Mouse (Mus musculus) MEL (cell line): ENCODE results near the gene Gtf2h1. TPM values are rescaled to one million over a fixed set of nuclear protein-coding genes. Genes with fewer than 3 reads are reported as not detected.

Experiments used
- DNase-seq: peaks from one replicate; pipeline ENCODE4 v3.0.0; 2011; ENCODE audit warnings: low read depth, low spot score
- H3K27ac ChIP-seq: 2 replicates; pipeline ENCODE4 v1.5.1; 2012; ENCODE audit warnings: low read depth, mild to moderate bottlenecking, control low read depth, low read length, moderate library complexity; ENCODE audit not compliant: control insufficient read depth
- H3K27me3 ChIP-seq, 2 experiments: fragments of 150-350 bp in 1 of 2; sonication (generic) in 1 of 2; 2 replicates each; pipeline ENCODE4 v1.6.1; 2012; ENCODE audit warnings: low read length in 2 of 2, mild to moderate bottlenecking in 2 of 2, improper control_type of control experiment in 1 of 2, moderate library complexity in 1 of 2; ENCODE audit not compliant: insufficient read depth in 2 of 2, control insufficient read depth in 1 of 2
- H3K36me3 ChIP-seq, 2 experiments: 2 replicates each; pipeline ENCODE4 v1.6.1; 2012 to 2014; ENCODE audit warnings: low read length in 2 of 2, improper control_type of control experiment in 1 of 2, inconsistent platforms in 1 of 2, mild to moderate bottlenecking in 1 of 2; ENCODE audit not compliant: insufficient read depth in 2 of 2, control insufficient read depth in 1 of 2
- H3K4me1 ChIP-seq, 2 experiments: fragments of 150-350 bp in 1 of 2; sonication (generic) in 1 of 2; 2 replicates each; pipeline ENCODE4 v1.6.1; 2012; ENCODE audit warnings: low read length in 2 of 2, improper control_type of control experiment in 1 of 2, mild to moderate bottlenecking in 1 of 2; ENCODE audit not compliant: insufficient read depth in 2 of 2, control insufficient read depth in 1 of 2
- H3K4me3 ChIP-seq, 2 experiments: fragments of 150-350 bp in 1 of 2; sonication (generic) in 1 of 2; 2 replicates each; pipeline ENCODE4 v1.5.1; 2012; ENCODE audit warnings: low read depth in 2 of 2, low read length in 2 of 2, mild to moderate bottlenecking in 2 of 2, moderate library complexity in 2 of 2, control low read depth in 1 of 2, improper control_type of control experiment in 1 of 2; ENCODE audit not compliant: control insufficient read depth in 1 of 2, insufficient read depth in 1 of 2
- H3K79me2 ChIP-seq: 2 replicates; pipeline ENCODE4 v1.6.1; 2012; ENCODE audit warnings: mild to moderate bottlenecking, low read length, moderate library complexity; ENCODE audit not compliant: control insufficient read depth, poor library complexity, insufficient read depth
- H3K9ac ChIP-seq: 2 replicates; pipeline ENCODE4 v1.6.1; 2012; ENCODE audit warnings: low read depth, mild to moderate bottlenecking, control low read depth, low read length, moderate library complexity; ENCODE audit not compliant: control insufficient read depth, poor library complexity, severe bottlenecking
- H3K9me3 ChIP-seq: fragments of 150-350 bp; sonication (generic); replicated peaks from 2 replicates; pipeline ENCODE4 v1.6.1; 2012; ENCODE audit warnings: mild to moderate bottlenecking, low read length, improper control_type of control experiment, moderate library complexity; ENCODE audit not compliant: insufficient read depth
- CHD2 ChIP-seq: IDR thresholded peaks from 2 replicates; pipeline ENCODE4 v1.6.1; 2011; ENCODE audit warnings: low read length, improper control_type of control experiment
- EP300 ChIP-seq, 2 experiments: IDR thresholded peaks; 2 replicates each; pipeline ENCODE4 v1.6.1; 2011; ENCODE audit warnings: improper control_type of control experiment in 2 of 2, low read length in 2 of 2, low read depth in 1 of 2, mild to moderate bottlenecking in 1 of 2
- GABPA ChIP-seq: IDR thresholded peaks from 2 replicates; pipeline ENCODE4 v1.6.1; 2012; ENCODE audit warnings: low read depth, mild to moderate bottlenecking, inconsistent platforms, low read length, improper control_type of control experiment, moderate library complexity
- GATA1 ChIP-seq: IDR thresholded peaks from 2 replicates; pipeline ENCODE4 v1.6.1; 2011; ENCODE audit warnings: low read depth, low read length, improper control_type of control experiment
- MAZ ChIP-seq: IDR thresholded peaks from 2 replicates; pipeline ENCODE4 v1.6.1; 2012; ENCODE audit warnings: low read depth, mild to moderate bottlenecking, inconsistent platforms, low read length, improper control_type of control experiment
- NRF1 ChIP-seq: IDR thresholded peaks from 2 replicates; pipeline ENCODE4 v1.6.1; 2014; ENCODE audit warnings: low read depth, mild to moderate bottlenecking, inconsistent platforms, low read length, improper control_type of control experiment, moderate library complexity; ENCODE audit not compliant: poor library complexity, insufficient read depth, severe bottlenecking
- POLR2AphosphoS2 ChIP-seq: IDR thresholded peaks from 2 replicates; pipeline ENCODE4 v1.6.1; 2011; ENCODE audit warnings: low read length, improper control_type of control experiment
- SMC3 ChIP-seq: IDR thresholded peaks from 2 replicates; pipeline ENCODE4 v1.6.1; 2011; ENCODE audit warnings: low read depth, low read length, improper control_type of control experiment
- TBP ChIP-seq: IDR thresholded peaks from 2 replicates; pipeline ENCODE4 v1.8.0; 2011; ENCODE audit warnings: low read depth, low read length, improper control_type of control experiment
- USF2 ChIP-seq, 2 experiments: IDR thresholded peaks; 2 replicates each; pipeline ENCODE4 v1.6.1; 2011 to 2012; ENCODE audit warnings: improper control_type of control experiment in 2 of 2, low read length in 2 of 2, borderline replicate concordance in 1 of 2, inconsistent platforms in 1 of 2, low read depth in 1 of 2, mild to moderate bottlenecking in 1 of 2; ENCODE audit not compliant: insufficient read depth in 1 of 2
- ZMIZ1 ChIP-seq: IDR thresholded peaks from 2 replicates; pipeline ENCODE4 v1.6.1; 2012; ENCODE audit warnings: low read depth, mild to moderate bottlenecking, inconsistent platforms, low read length, improper control_type of control experiment, moderate library complexity
- polyA plus RNA-seq, 2 experiments: library from polyadenylated mRNA; stranded (reverse) in 1 of 2; unstranded in 1 of 2; fragments of >175 nt in 1 of 2; fragments of >200 nt in 1 of 2; gene quantifications; 2 replicates each; pipeline versions ENCODE4 v1.2.1 to v1.2.4; 2012; ENCODE audit warnings: low replicate concordance in 2 of 2, low read depth in 1 of 2; ENCODE audit not compliant: insufficient read length in 2 of 2, insufficient read depth in 1 of 2, missing spikeins in 1 of 2
- total RNA-seq: library from RNA; depleted of rRNA; stranded (reverse); fragments of 300-350 nt; gene quantifications from 2 replicates; pipeline ENCODE4 v1.2.3, GENCODE M21; 2012

Gene Gtf2h1
- total and polyA plus RNA-seq, 3 experiments: 105 to 142 TPM; not detected in 1

GRCm38 (mm10) chr7:46751490-46751889 lies 44.4 kb upstream of the Gtf2h1 start, which contains the start of gene Saa2:
Gene Saa2, plus strand, starts transcription at chr7:46751790.
- peaks cover 9 to 13% of the 10 kb centered on the region in 2 experiments for H3K27me3 ChIP-seq
- H3K79me2 ChIP-seq: no peaks in the 10 kb centered on the region
- no peaks in the 10 kb centered on the region for H3K9me3 ChIP-seq
- no peak within 1 kb of the TSS for H3K4me3 ChIP-seq
- no peak for TF ChIP-seq USF2 (IDR thresholded peaks at IDR 0.05; ENCODE audit: borderline replicate concordance in 1 of 2, insufficient read depth in 1 of 2, low read depth in 1 of 2, low read length in 2 of 2)
- TF ChIP-seq CHD2: no peak
- no peak for TF ChIP-seq GATA1
- TF ChIP-seq POLR2AphosphoS2: no peak
- no peak within 1 kb of the TSS for H3K27ac ChIP-seq
- no peak for DNase-seq
- no peaks in the 10 kb centered on the region for H3K36me3 ChIP-seq
- no peak within 1 kb of the TSS for H3K9ac ChIP-seq
- H3K4me1 ChIP-seq: no peaks in the 10 kb centered on the region

GRCm38 (mm10) chr7:46761049-46761795 lies 34.7 kb upstream of the Gtf2h1 start:
- Histone ChIP-seq H3K9ac (no peak overlapping the region), H3K4me1 (no peaks in the 10 kb centered on the region), H3K27ac (no peak overlapping the region), H3K79me2 (no peaks in the 10 kb centered on the region), H3K9me3 (no peaks in the 10 kb centered on the region), H3K27me3 (no peaks in the 10 kb centered on the region), H3K4me3 (no peak overlapping the region), H3K36me3 (peaks cover 0 to 2% of the 10 kb centered on the region in 2 experiments; a peak in 2 of 4 replicates)
- DNase-seq: no peak
- TF ChIP-seq EP300 (IDR thresholded peaks at IDR 0.05; ENCODE audit: low read depth in 1 of 2, low read length in 2 of 2): no peak

GRCm38 (mm10) chr7:46762601-46763000 lies 33.3 kb upstream of the Gtf2h1 start:
- no peak overlapping the region for H3K27ac ChIP-seq
- no peak overlapping the region for H3K4me3 ChIP-seq
- no peaks in the 10 kb centered on the region for H3K79me2 ChIP-seq
- no peak overlapping the region for H3K9ac ChIP-seq
- DNase-seq: no peak
- no peaks in the 10 kb centered on the region for H3K9me3 ChIP-seq
- TF ChIP-seq GABPA: no peak
- TF ChIP-seq GATA1: no peak
- TF ChIP-seq MAZ: no peak
- TF ChIP-seq EP300 (IDR thresholded peaks at IDR 0.05; ENCODE audit: low read depth in 1 of 2, low read length in 2 of 2): no peak
- TF ChIP-seq SMC3: no peak
- TF ChIP-seq ZMIZ1: no peak
- TF ChIP-seq TBP: no peak
- no peak for TF ChIP-seq NRF1
- no peaks in the 10 kb centered on the region for H3K27me3 ChIP-seq
- H3K36me3 ChIP-seq: peaks cover 0 to 7% of the 10 kb centered on the region in 2 experiments; a peak in 2 of 4 replicates
- no peaks in the 10 kb centered on the region for H3K4me1 ChIP-seq
